Mouse (Mus musculus) right cerebral cortex, adult 18-20 months (tissue): Measurements from ENCODE around the gene Mrpl55.
A peak's percentile ranks its signal among the peaks of the same experiment; 100 is the strongest.

Experiments
- DNase-seq: peaks from one replicate; pipeline ENCODE4 v3.0.0; 2022; ENCODE audit warnings: mixed read lengths

The Mrpl55 gene

GRCm38 (mm10) chr11:59202081-59202995 is at the start of gene Mrpl55:
Gene Mrpl55 (plus strand): TSS chr11:59202486.
- DNase-seq: peak; percentile 94

GRCm38 (mm10) chr11:59154220-59154619 is 48.1 kb upstream of the Mrpl55 start:
- DNase-seq: no peak

- DNase-seq: no peak
Measured at GRCm38 (mm10) chr11:59155900-59156299, 46.4 kb upstream of the Mrpl55 start.

DNA sequence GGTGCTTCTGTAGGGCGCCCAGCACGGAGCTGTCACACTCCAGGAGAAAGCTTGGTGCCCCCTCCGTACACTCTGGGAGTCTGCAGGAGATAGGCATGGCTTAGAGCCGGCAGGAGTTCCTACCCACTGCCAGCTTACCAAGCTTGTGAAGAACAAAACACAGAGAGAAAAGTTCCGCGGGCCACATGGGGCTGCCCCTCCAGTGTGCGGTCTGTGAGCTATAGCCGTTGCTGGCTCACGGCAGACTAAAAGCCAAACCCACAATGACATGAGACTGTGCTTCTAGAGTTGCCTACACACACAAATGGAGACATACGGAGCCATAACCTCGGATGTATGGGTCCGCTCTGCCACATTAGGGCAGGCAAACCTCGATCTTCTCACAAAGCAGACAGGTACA is 43.2 kb upstream of the Mrpl55 start:
- no peak for DNase-seq

DNA sequence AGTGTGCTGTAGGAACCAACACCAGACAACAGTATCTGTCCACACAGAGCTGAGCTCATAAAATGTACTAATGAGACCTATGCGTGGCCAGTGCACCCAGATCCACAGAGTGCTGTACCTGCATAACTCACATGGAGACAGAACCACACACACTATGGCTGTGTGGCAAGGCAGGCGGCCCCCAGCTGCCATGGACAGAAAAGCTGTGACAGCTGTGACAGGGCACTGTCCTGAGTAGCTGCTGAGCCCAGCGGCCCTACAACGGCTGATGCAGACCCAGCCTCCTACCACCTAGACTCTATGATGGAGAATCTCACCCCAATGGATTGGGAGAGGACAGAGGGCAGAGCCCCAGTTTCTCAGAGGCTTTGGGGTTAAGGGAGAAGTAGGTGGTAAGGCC is 42.7 kb upstream of the Mrpl55 start:
- DNase-seq: no peak

DNA sequence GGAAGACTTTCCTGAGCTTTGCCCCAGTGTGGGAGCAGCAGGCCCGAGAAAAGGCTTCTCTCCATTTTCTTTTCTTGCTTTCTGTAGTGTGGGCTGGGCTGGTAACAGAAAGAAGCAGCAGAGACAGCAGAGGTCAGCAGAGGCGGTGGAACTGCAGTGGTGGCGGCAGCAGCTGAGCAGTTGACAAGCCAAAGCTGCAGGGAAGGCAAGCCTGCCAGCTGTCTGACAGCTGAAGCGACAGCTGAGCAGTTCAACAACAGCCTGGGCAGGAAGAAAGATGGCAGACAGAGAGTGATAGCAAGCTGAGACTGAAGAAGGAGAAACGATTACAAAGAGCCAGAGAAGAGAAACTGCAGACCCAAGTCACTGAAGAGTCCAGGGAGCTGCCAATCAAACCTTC is 40.9 kb upstream of the Mrpl55 start:
- no peak for DNase-seq

DNA sequence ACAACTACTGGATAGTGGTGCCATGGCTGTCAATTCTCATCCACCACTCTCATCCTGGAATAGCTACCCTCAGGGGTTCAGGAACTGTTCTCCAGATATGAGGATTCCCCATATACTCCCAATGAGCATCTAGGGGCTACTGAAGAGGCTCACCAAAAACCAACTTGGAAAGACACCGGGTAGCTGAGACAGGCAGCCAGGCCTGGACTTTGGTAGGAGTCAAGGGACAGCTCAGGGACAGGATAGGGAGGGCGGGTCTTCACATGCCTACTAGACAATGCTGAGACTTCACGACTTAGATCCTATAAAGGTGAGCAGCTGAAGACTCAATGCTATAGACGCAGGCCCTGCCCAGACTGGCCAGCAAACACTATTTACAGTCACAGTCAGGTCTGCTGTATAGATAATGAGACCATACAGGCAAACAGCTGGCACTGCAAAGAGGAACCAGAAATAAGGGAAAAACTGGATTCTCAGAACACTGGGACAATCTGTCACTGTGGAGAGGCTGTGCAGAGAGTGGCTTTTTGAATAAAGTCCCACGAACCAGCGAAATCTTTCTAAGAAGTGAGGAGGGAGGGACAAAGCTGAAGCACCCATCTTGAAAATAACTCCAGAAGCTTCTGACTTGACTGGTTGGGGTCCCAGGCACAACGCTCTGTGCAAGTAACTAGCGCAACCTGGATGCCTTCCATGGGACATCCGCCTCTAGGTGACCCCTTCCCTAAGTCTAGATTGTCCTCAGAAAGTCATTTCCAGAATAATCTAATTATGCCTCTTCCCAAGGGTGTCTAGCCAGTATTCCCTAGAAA is 39.6 kb upstream of the Mrpl55 start:
- no peak for DNase-seq

DNA sequence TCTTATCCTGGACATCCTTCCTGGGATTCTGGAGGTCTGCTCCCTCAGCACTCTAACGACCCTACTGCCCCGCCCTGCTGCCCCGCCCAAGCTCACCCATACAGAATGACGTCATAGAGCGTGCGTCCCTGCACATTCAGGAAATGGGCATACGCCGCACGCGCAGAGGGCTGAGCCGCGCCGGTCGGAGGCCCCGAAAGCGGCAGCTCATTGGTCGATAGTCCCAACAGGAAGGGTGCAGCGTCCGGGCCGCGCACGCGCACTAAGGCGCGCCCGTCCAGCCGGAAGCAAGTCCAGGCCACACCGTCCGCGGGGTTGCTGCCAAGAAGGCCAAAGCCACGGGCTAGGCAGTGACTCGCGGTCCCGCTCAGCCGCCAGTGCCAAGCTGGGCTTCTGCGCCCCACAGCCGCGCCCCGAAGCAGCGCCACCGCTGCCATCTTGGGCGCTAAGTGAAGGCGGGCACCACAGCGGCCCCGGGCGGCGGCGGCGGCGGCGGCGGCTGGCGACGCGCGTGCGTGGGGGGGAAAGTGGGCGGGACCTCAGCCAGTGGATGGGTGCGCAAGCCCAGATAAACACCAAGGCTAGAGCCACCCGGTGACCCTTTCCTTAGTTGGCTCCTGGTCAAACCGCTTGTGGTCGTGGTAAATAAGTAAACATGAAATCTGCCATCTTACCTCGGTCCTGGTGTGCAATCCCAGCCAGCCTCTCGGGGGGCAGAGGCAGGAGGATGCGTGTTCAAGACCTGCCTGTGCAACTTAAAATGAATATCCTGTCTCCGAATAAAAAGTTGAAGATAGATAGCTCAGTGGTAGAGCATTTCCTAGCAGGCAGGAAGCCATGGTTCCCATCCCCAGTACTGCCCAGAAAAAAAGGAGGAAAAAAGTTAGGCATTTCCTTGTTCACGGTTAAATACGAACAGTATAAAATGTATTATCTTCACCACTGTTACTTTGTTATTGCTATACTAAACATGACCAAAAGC is 38.7 kb upstream of the Mrpl55 start, which contains the start of gene Iba57:
TSS of gene Iba57 (minus strand) at position 485 of the 982 bp plus-strand sequence.
- DNase-seq: peak; percentile 99

- DNase-seq: no peak
Measured at GRCm38 (mm10) chr11:59164384-59164783, 37.9 kb upstream of the Mrpl55 start.

GRCm38 (mm10) chr11:59165616-59166241 is 36.6 kb upstream of the Mrpl55 start:
- no peak for DNase-seq

GRCm38 (mm10) chr11:59169807-59170206 is 32.5 kb upstream of the Mrpl55 start:
- DNase-seq: no peak

- no peak for DNase-seq
Measured at GRCm38 (mm10) chr11:59170549-59170948, 31.7 kb upstream of the Mrpl55 start.

GRCm38 (mm10) chr11:59174189-59174838 is 28.0 kb upstream of the Mrpl55 start:
- DNase-seq: no peak

- DNase-seq: no peak
Measured at GRCm38 (mm10) chr11:59176475-59176874, 25.8 kb upstream of the Mrpl55 start.

DNA sequence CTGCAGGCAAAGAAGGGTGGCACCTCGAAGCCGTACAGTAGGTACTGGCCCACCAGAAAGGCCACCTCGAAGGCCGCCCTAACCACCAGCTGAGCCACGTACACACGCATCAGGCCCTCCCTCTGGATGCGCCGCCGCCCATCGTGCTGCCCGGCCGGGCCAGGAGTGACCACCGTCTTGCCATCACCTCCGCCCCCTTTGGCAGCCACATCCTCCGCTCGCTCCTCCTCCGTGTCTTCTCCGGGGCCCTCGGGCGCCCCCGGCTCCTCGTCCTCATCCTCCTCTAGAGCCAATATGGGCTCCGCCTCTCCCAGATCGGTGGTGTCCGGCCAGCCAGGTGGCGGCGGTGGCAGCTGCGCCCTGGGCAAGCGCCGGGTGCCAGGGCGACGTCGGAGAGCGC is 25.4 kb upstream of the Mrpl55 start:
- no peak for DNase-seq

GRCm38 (mm10) chr11:59182864-59183331 is 19.4 kb upstream of the Mrpl55 start, which contains the start of gene Gjc2:
Gene Gjc2 (minus strand): TSS chr11:59183213.
- peak; percentile 53 for DNase-seq

GRCm38 (mm10) chr11:59183821-59184220 is 18.5 kb upstream of the Mrpl55 start:
- DNase-seq: peak; percentile 56

- no peak for DNase-seq
Measured at GRCm38 (mm10) chr11:59185490-59185889, 16.8 kb upstream of the Mrpl55 start.

DNA sequence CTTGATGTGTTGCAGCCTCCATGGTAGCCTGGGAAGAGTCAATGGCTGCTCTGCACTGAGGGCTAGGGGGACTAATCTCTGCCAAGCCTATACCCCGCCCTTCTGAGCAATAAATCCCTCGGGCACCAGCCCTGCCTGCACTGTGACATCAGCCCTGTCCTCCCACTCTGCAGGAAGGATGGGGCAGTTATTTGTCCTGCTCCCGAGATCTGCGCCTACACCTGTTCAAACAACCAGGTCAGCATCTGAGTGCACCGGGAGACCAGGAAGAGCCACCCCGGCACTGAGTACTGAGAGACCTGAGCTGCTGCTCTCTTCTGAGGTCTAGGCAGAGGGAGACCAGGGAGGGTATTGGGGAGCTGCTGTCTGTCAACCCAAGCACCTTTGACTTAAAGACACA is 14.6 kb upstream of the Mrpl55 start:
- no peak for DNase-seq

DNA sequence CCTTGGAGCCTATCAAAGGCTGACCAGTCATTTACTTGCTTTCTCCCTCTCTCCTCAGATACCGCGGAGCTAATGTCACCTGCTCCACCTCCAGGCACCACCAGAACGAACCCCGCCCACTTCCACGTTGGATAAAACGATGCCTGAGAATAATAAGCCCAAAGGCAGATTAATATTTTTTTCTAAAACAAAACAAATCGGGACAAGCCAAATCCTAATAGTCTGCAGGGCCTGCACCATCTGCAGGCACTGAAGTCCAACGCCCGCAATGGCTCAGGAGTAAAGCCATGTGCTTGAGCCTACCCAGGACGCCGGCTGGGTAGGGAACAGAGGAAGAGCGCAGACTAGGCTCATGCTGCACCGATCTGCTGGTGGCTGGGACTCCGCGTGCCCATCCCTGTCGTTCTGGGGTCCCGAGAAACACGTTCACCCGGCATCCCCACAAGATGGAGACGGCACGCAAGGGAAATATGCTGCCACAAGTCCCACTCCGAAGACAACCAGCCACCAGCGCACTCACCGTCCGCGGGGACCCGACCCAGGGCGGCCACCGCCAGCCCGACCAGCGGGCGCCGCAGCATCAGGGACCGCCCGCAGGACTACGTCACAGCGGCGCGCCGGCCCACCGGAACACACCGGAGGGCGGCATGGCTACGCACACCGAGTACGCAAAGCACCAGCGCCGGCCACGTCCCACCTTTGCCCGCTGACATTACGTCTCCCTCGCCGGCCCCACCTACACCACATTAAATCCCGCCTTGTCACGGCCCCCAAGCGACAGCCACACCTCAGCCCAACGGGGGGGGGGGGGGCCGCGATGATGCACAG is 10.8 kb upstream of the Mrpl55 start:
- DNase-seq: peak; percentile 95
